Mouse (Mus musculus) forebrain, embryonic 13.5 days (tissue): ENCODE results near the gene Fhl1. TPM values are rescaled to one million over a fixed set of nuclear protein-coding genes. Genes with fewer than 3 reads are reported as not detected.

Source experiments
- ATAC-seq: fragments of 200-750 bp; cut with Nextera tagmentation; 2 replicates; pipeline ENCODE4 v1.8.0; 2017
- H3K27ac ChIP-seq: fragments of 300-500 bp; sonication (generic); 2 replicates; pipeline ENCODE4 v1.5.1; 2015; ENCODE audit warnings: inconsistent platforms, mild to moderate bottlenecking, moderate library complexity
- H3K27me3 ChIP-seq: fragments of 300-500 bp; sonication (generic); 2 replicates; pipeline ENCODE4 v1.6.1; 2015; ENCODE audit warnings: mild to moderate bottlenecking, inconsistent platforms
- H3K36me3 ChIP-seq: fragments of 300-500 bp; sonication (generic); 2 replicates; pipeline ENCODE4 v1.6.1; 2015; ENCODE audit warnings: mild to moderate bottlenecking, inconsistent platforms; ENCODE audit not compliant: poor library complexity, severe bottlenecking
- H3K4me1 ChIP-seq: fragments of 300-500 bp; sonication (generic); 2 replicates; pipeline ENCODE4 v1.6.1; 2015; ENCODE audit warnings: inconsistent platforms
- H3K4me2 ChIP-seq: fragments of 300-500 bp; sonication (generic); 2 replicates; pipeline ENCODE4 v1.6.1; 2015; ENCODE audit warnings: inconsistent platforms, mild to moderate bottlenecking, moderate library complexity
- H3K4me3 ChIP-seq: fragments of 300-500 bp; sonication (generic); 2 replicates; pipeline ENCODE4 v1.5.1; 2015; ENCODE audit warnings: mild to moderate bottlenecking, inconsistent platforms
- H3K9ac ChIP-seq: fragments of 300-500 bp; sonication (generic); 2 replicates; pipeline ENCODE4 v1.6.1; 2015; ENCODE audit warnings: mild to moderate bottlenecking, inconsistent platforms
- H3K9me3 ChIP-seq: fragments of 300-500 bp; sonication (generic); replicated peaks from 2 replicates; pipeline ENCODE4 v1.6.1; 2016; ENCODE audit warnings: inconsistent platforms
- WGBS: fragments of 180-500 bp; shearing (Covaris S2); methylation state at CpG from one replicate; pipeline ENCODE4 v1.1.7; 2015; 5-methylcytosine and 5-hydroxymethylcytosine counted together
- polyA plus RNA-seq: library from polyadenylated mRNA; unstranded; fragments of >200 nt; fragmentation: Nextera tagmentation; extraction: Ambion mirVana; gene quantifications from 2 replicates; pipeline ENCODE4 v1.2.1, GENCODE M21; 2015

Fhl1 gene
- polyA plus RNA-seq, 1 experiment from 2014 or later: 138 TPM

GRCm38 (mm10) chrX:56712666-56713065, 18.9 kb upstream of the Fhl1 start:
- WGBS: 59% methylated on average over 1 of the region's 1 CpGs
- H3K4me1 ChIP-seq: no peaks in the 10 kb centered on the region

GRCm38 (mm10) chrX:56722559-56722958, 9.0 kb upstream of the Fhl1 start:
- no peak overlapping the region for H3K4me2 ChIP-seq
- H3K27ac ChIP-seq: no peak overlapping the region; the same call in 1 of the 2 replicates
- H3K36me3 ChIP-seq: no peaks in the 10 kb centered on the region
- H3K4me1 ChIP-seq: no peaks in the 10 kb centered on the region
- H3K27me3 ChIP-seq: no peaks in the 10 kb centered on the region
- WGBS: 57% methylated on average over 8 of the region's 8 CpGs
- H3K9ac ChIP-seq: no peak overlapping the region
- no peak overlapping the region for H3K4me3 ChIP-seq
- no peaks in the 10 kb centered on the region for H3K9me3 ChIP-seq
- no peak for ATAC-seq

More at GRCm38 (mm10) chrX:56712666-56713065, 18.9 kb upstream of the Fhl1 start:
- H3K27me3 ChIP-seq: no peaks in the 10 kb centered on the region
- no peak overlapping the region for H3K9ac ChIP-seq
- H3K4me3 ChIP-seq: no peak overlapping the region
- ATAC-seq: no peak
- no peak overlapping the region for H3K27ac ChIP-seq
- no peaks in the 10 kb centered on the region for H3K36me3 ChIP-seq
- no peaks in the 10 kb centered on the region for H3K9me3 ChIP-seq
- H3K4me2 ChIP-seq: no peak overlapping the region

- H3K4me3 ChIP-seq: no peak overlapping the region
- H3K36me3 ChIP-seq: no peaks in the 10 kb centered on the region
- H3K4me2 ChIP-seq: no peak overlapping the region
- H3K4me1 ChIP-seq: 0 out of 2 replicates have a peak, but pooled peaks cover 2% of the 10 kb centered on the region
- H3K27ac ChIP-seq: no peak overlapping the region
- 72% methylated on average over 3 of the region's 3 CpGs for WGBS
- ATAC-seq: no peak
- H3K27me3 ChIP-seq: no peaks in the 10 kb centered on the region
- no peaks in the 10 kb centered on the region for H3K9me3 ChIP-seq
- H3K9ac ChIP-seq: no peak overlapping the region
These were observed 3.1 kb upstream of the Fhl1 start for GRCm38 (mm10) chrX:56728507-56728906.

DNA sequence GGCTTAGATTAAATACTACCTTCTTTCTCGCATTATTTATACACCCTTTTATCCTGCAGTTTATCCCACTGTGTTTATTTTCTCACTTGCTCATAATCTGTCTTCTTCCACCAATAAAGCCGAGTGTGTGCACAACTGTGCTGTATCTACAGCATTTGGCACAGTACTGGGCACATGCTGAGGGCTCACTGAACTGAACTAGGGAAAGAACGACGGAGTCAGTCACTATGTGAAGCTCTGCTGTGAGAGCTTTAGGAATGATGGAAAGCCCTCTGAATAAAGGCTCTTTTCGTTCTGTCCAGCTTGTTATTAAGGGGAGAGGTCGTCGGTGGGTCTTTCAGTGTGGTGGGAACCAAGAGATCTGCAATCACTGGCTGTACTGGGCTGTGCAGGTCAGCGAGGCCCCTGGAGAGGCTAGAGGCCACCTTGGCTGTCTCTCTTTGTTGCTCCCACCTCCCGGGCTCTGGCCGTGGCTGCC, 720 bp upstream of the Fhl1 start:
- Histone ChIP-seq H3K4me3 (peak overlapping the region; percentile 61), H3K27me3 (no peaks in the 10 kb centered on the region), H3K9me3 (no peaks in the 10 kb centered on the region), H3K4me1 (0 out of 2 replicates have a peak, but pooled peaks cover 2% of the 10 kb centered on the region), H3K9ac (peak overlapping the region; percentile 76), H3K4me2 (peak overlapping the region; percentile 58), H3K36me3 (no peaks in the 10 kb centered on the region), H3K27ac (peak overlapping the region; percentile 79)
- WGBS: 21% methylated on average over 10 of the region's 10 CpGs
- peak; percentile 29 for ATAC-seq

- H3K4me1 ChIP-seq: 0 out of 2 replicates have a peak, but pooled peaks cover 5% of the 10 kb centered on the region
- peak overlapping the region; percentile 58 for H3K4me2 ChIP-seq
- no peak for ATAC-seq
- H3K36me3 ChIP-seq: no peaks in the 10 kb centered on the region
- peak overlapping the region; percentile 76 for H3K9ac ChIP-seq
- H3K4me3 ChIP-seq: peak overlapping the region; percentile 61
- peak overlapping the region; percentile 25; the same call in 1 of the 2 replicates for H3K27ac ChIP-seq
- 19% methylated on average over 3 of the region's 3 CpGs for WGBS
- no peaks in the 10 kb centered on the region for H3K9me3 ChIP-seq
- no peaks in the 10 kb centered on the region for H3K27me3 ChIP-seq
These were observed 814 bp downstream of the Fhl1 start for GRCm38 (mm10) chrX:56732401-56732800.

DNA sequence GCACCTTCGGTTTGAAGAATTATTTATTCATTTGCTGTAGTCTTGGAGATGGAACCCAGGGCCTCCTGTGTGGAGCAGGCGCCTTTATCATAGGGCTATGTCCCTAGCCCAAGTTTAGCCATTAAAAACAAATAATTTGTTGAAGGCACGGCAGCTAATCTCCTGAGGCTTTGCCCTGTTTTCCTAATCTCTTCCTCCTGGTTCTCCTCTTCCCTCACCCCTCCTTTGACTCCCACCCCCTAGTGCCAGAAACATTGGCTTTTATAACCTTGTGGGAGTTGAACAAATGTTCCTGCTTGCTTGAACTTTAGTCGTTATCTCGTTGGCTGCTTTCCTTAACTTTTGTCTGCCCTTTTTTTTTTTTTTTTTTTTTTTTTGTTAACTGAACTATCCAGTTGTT, 2.8 kb downstream of the Fhl1 start:
- Histone ChIP-seq H3K27ac (no peak overlapping the region), H3K9me3 (no peaks in the 10 kb centered on the region), H3K36me3 (no peaks in the 10 kb centered on the region), H3K4me1 (0 out of 2 replicates have a peak, but pooled peaks cover 5% of the 10 kb centered on the region), H3K4me3 (no peak overlapping the region), H3K9ac (no peak overlapping the region), H3K4me2 (peak overlapping the region; percentile 38), H3K27me3 (no peaks in the 10 kb centered on the region)
- ATAC-seq: no peak
- 34% methylated on average over 5 of the region's 5 CpGs for WGBS

DNA sequence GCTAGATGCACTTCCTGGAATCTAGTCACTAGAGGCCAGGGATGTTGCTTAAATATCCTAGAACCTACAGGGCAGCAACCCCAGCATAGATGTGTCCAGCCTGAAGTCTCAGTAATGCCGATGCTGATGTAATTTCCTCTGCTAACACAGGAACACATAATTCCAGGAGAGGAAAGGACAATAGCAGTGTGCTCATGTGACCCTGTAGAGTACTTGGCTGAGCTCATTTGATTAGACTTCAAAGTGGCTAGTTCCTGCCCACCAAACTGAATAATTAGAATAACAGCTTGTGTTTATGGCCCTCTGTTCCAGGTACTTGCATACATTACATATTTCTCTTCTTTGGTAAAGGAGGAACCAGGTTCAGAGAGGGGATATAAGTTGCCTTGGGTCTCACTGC, 4.6 kb downstream of the Fhl1 start:
- H3K4me3 ChIP-seq: no peak overlapping the region
- 30% methylated on average over 1 of the region's 1 CpGs for WGBS
- no peak for ATAC-seq

GRCm38 (mm10) chrX:56737848-56738554, 6.4 kb downstream of the Fhl1 start:
- 0 out of 2 replicates have a peak, but pooled peaks cover 3% of the 10 kb centered on the region for H3K4me1 ChIP-seq
- no peak overlapping the region for H3K27ac ChIP-seq
- H3K36me3 ChIP-seq: no peaks in the 10 kb centered on the region
- 70% methylated on average over 5 of the region's 5 CpGs for WGBS
- no peak overlapping the region for H3K9ac ChIP-seq
- H3K4me3 ChIP-seq: no peak overlapping the region
- no peaks in the 10 kb centered on the region for H3K9me3 ChIP-seq
- no peak for ATAC-seq
- H3K27me3 ChIP-seq: no peaks in the 10 kb centered on the region
- H3K4me2 ChIP-seq: no peak overlapping the region

More for the DNA sequence above, 4.6 kb downstream of the Fhl1 start:
- Histone ChIP-seq H3K27ac (no peak overlapping the region), H3K4me1 (0 out of 2 replicates have a peak, but pooled peaks cover 3% of the 10 kb centered on the region), H3K4me2 (no peak overlapping the region), H3K27me3 (no peaks in the 10 kb centered on the region), H3K36me3 (no peaks in the 10 kb centered on the region), H3K9ac (no peak overlapping the region), H3K9me3 (no peaks in the 10 kb centered on the region)

- Histone ChIP-seq H3K27ac (no peak overlapping the region), H3K4me3 (no peak overlapping the region), H3K36me3 (no peaks in the 10 kb centered on the region), H3K4me1 (0 out of 2 replicates have a peak, but pooled peaks cover under 1% of the 10 kb centered on the region), H3K9ac (no peak overlapping the region), H3K27me3 (no peaks in the 10 kb centered on the region), H3K9me3 (no peaks in the 10 kb centered on the region), H3K4me2 (no peak overlapping the region)
- 72% methylated on average over 3 of the region's 3 CpGs for WGBS
- no peak for ATAC-seq
These were observed 9.8 kb downstream of the Fhl1 start for GRCm38 (mm10) chrX:56741428-56741827.

GRCm38 (mm10) chrX:56751536-56751935, 19.9 kb downstream of the Fhl1 start:
- 63% methylated on average over 4 of the region's 4 CpGs for WGBS
- Histone ChIP-seq H3K4me3 (no peak overlapping the region), H3K9me3 (no peaks in the 10 kb centered on the region), H3K4me2 (no peak overlapping the region), H3K27ac (no peak overlapping the region), H3K27me3 (no peaks in the 10 kb centered on the region), H3K4me1 (0 out of 2 replicates have a peak, but pooled peaks cover 8% of the 10 kb centered on the region), H3K9ac (no peak overlapping the region), H3K36me3 (no peaks in the 10 kb centered on the region)
- no peak for ATAC-seq

GRCm38 (mm10) chrX:56752144-56752543, 20.6 kb downstream of the Fhl1 start:
- Histone ChIP-seq H3K27ac (no peak overlapping the region), H3K36me3 (no peaks in the 10 kb centered on the region), H3K9me3 (no peaks in the 10 kb centered on the region), H3K27me3 (no peaks in the 10 kb centered on the region), H3K9ac (no peak overlapping the region), H3K4me1 (0 out of 2 replicates have a peak, but pooled peaks cover 8% of the 10 kb centered on the region), H3K4me3 (no peak overlapping the region), H3K4me2 (no peak overlapping the region)
- no peak for ATAC-seq
- 75% methylated on average over 6 of the region's 6 CpGs for WGBS

- no peaks in the 10 kb centered on the region for H3K9me3 ChIP-seq
- H3K9ac ChIP-seq: no peak overlapping the region
- 0 out of 2 replicates have a peak, but pooled peaks cover 8% of the 10 kb centered on the region for H3K4me1 ChIP-seq
- no peaks in the 10 kb centered on the region for H3K36me3 ChIP-seq
- WGBS: 64% methylated on average over 8 of the region's 8 CpGs
- H3K27ac ChIP-seq: no peak overlapping the region
- no peak overlapping the region for H3K4me2 ChIP-seq
- peak; percentile 73 for ATAC-seq
- H3K27me3 ChIP-seq: no peaks in the 10 kb centered on the region
- no peak overlapping the region for H3K4me3 ChIP-seq
These were observed 22.0 kb downstream of the Fhl1 start for GRCm38 (mm10) chrX:56753317-56754289.
